Mouse (Mus musculus): ENCODE data around the gene Mlana. TPM values are rescaled to one million over a fixed set of nuclear protein-coding genes. Genes with fewer than 3 reads are reported as not detected.

Gene Mlana
- under 1 TPM; 0.66 to 0.76 TPM for total RNA-seq (2021)
- long read RNA-seq, experiment 1, partial matches to known transcripts: 1 of 1 reads
- long read RNA-seq, experiment 1, other reads (novel, unspliced or antisense): 0 of 1 reads
- long read RNA-seq, experiment 2: 0 reads

GRCm38 (mm10) chr19:29697245-29697874 lies at the start of gene Mlana:
Gene Mlana, plus strand, starts transcription at chr19:29697824.
- intact Hi-C loops (cut with DNase I): no loop called here
- peak in 1 of 2 experiments; percentile 32 for DNase-seq (ENCODE audit: low spot score in 2 of 2)

- intact Hi-C loops (cut with DNase I): no loop called here
Observed at GRCm38 (mm10) chr19:29648550-29648914, 49.1 kb upstream of the Mlana start.

GRCm38 (mm10) chr19:29649683-29650082 lies 47.9 kb upstream of the Mlana start:
- no peak for DNase-seq (ENCODE audit: low spot score in 2 of 2)
- intact Hi-C loops (cut with DNase I): no loop called here

More at GRCm38 (mm10) chr19:29648550-29648914, 49.1 kb upstream of the Mlana start:
- no peak for DNase-seq (ENCODE audit: low spot score in 2 of 2)

- intact Hi-C loops (cut with DNase I): no loop called here
Observed at GRCm38 (mm10) chr19:29653768-29654265, 43.8 kb upstream of the Mlana start.

GRCm38 (mm10) chr19:29655148-29655547 lies 42.5 kb upstream of the Mlana start:
- peak in 1 of 2 experiments; percentile 13 for DNase-seq (ENCODE audit: low spot score in 2 of 2)
- intact Hi-C loops (cut with DNase I): no loop called here

More at GRCm38 (mm10) chr19:29653768-29654265, 43.8 kb upstream of the Mlana start:
- DNase-seq (ENCODE audit: low spot score in 2 of 2): no peak

- intact Hi-C loops (cut with DNase I): no loop called here
- no peak for DNase-seq (ENCODE audit: low spot score in 2 of 2)
Observed at GRCm38 (mm10) chr19:29656029-29656428, 41.6 kb upstream of the Mlana start.

GRCm38 (mm10) chr19:29656620-29657019 lies 41.0 kb upstream of the Mlana start:
- DNase-seq (ENCODE audit: low spot score in 2 of 2): no peak
- intact Hi-C loops (cut with DNase I): no loop called here

GRCm38 (mm10) chr19:29657033-29657432 lies 40.6 kb upstream of the Mlana start:
- intact Hi-C loops (cut with DNase I): no loop called here

GRCm38 (mm10) chr19:29657558-29657957 lies 40.1 kb upstream of the Mlana start:
- intact Hi-C loops (cut with DNase I): no loop called here
- DNase-seq (ENCODE audit: low spot score in 2 of 2): no peak

More at GRCm38 (mm10) chr19:29657033-29657432, 40.6 kb upstream of the Mlana start:
- no peak for DNase-seq (ENCODE audit: low spot score in 2 of 2)

GRCm38 (mm10) chr19:29658836-29659235 lies 38.8 kb upstream of the Mlana start:
- intact Hi-C loops (cut with DNase I): no loop called here
- no peak for DNase-seq (ENCODE audit: low spot score in 2 of 2)

GRCm38 (mm10) chr19:29659705-29660104 lies 37.9 kb upstream of the Mlana start:
- intact Hi-C loops (cut with DNase I): no loop called here
- no peak for DNase-seq (ENCODE audit: low spot score in 2 of 2)

GRCm38 (mm10) chr19:29660835-29661764 lies 36.5 kb upstream of the Mlana start:
- peak in 1 of 2 experiments; percentile 66 for DNase-seq (ENCODE audit: low spot score in 2 of 2)
- intact Hi-C loops (cut with DNase I): no loop called here

GRCm38 (mm10) chr19:29661974-29662580 lies 35.5 kb upstream of the Mlana start:
- intact Hi-C loops (cut with DNase I): no loop called here
- peak in 1 of 2 experiments; percentile 24 for DNase-seq (ENCODE audit: low spot score in 2 of 2)

GRCm38 (mm10) chr19:29663780-29664179 lies 33.8 kb upstream of the Mlana start:
- DNase-seq (ENCODE audit: low spot score in 2 of 2): no peak
- intact Hi-C loops (cut with DNase I): no loop called here

GRCm38 (mm10) chr19:29664934-29665333 lies 32.7 kb upstream of the Mlana start:
- intact Hi-C loops (cut with DNase I): no loop called here
- DNase-seq (ENCODE audit: low spot score in 2 of 2): no peak

- no peak for DNase-seq (ENCODE audit: low spot score in 2 of 2)
- intact Hi-C loops (cut with DNase I): no loop called here
Observed at GRCm38 (mm10) chr19:29666164-29666563, 31.5 kb upstream of the Mlana start.

- DNase-seq (ENCODE audit: low spot score in 2 of 2): no peak
- intact Hi-C loops (cut with DNase I): no loop called here
Observed at GRCm38 (mm10) chr19:29666965-29667594, 30.5 kb upstream of the Mlana start.

GRCm38 (mm10) chr19:29668135-29668534 lies 29.5 kb upstream of the Mlana start:
- intact Hi-C loops (cut with DNase I): no loop called here
- DNase-seq (ENCODE audit: low spot score in 2 of 2): no peak

GRCm38 (mm10) chr19:29670247-29670646 lies 27.4 kb upstream of the Mlana start:
- intact Hi-C loops (cut with DNase I): no loop called here
- DNase-seq (ENCODE audit: low spot score in 2 of 2): peak in 1 of 2 experiments; percentile 26

Data from left cerebral cortex, postnatal 14 days (tissue).